Mouse (Mus musculus) cerebellum, postnatal 36 days (tissue): ENCODE results near the gene Ttc37.
A peak's percentile ranks its signal among the peaks of the same experiment; 100 is the strongest.

ENCODE experiments used
- DNase-seq, 2 experiments: peaks; one replicate each; pipeline ENCODE4 v3.0.0; 2021 to 2022; ENCODE audit warnings: mixed read lengths in 2 of 2

The Ttc37 gene

GRCm38 (mm10) chr13:76160587-76160986, 62.1 kb downstream of the Ttc37 start:
- no peak for DNase-seq

- no peak for DNase-seq
Measured at GRCm38 (mm10) chr13:76174297-76174696, 75.8 kb downstream of the Ttc37 start.

DNA sequence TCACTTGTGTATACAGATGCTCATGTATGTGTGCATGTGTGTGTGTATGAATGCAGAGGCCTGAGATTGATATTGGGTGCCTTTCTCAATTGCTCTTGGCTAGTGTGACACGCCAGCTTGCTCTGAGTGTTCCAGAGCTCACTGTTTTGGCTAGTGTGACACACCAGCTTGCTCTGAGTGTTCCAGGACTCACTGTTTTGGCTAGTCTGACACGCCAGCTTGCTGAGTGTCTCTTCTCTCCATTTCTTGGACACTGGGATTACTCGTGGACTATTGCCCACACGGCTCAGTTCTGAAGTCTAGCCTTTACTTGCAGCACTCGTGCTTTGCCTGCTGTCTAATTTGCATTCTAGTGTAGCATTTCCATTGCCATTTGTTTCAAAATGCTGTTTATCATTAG, 80.2 kb downstream of the Ttc37 start:
- peak; percentile 33 to 48 for DNase-seq

DNA sequence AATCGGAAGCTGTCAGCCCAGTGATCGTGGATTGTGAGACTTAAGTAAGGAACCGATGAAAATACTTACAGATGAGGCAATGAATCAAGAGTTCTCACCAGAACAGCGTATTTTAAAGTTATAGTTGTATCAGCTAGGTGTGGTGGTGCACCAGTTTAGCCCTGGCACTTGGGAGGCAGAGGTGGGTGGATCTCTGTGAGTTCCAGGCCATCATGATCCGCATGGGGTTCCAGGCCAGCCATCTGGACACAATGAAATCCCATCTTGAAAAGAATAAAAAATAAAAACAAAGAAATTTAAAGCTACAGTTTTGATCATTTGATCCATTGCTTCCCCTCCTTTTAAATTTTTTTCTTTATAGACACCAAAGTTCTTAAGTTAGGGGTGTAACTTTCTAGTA, 89.1 kb downstream of the Ttc37 start:
- peak in 1 of 2 experiments; percentile 49 for DNase-seq

- peak; percentile 67 to 73 for DNase-seq
Measured at GRCm38 (mm10) chr13:76189190-76189589, 90.7 kb downstream of the Ttc37 start.

- peak in 1 of 2 experiments; percentile 33 for DNase-seq
Measured at GRCm38 (mm10) chr13:76190273-76190672, 91.7 kb downstream of the Ttc37 start.

DNA sequence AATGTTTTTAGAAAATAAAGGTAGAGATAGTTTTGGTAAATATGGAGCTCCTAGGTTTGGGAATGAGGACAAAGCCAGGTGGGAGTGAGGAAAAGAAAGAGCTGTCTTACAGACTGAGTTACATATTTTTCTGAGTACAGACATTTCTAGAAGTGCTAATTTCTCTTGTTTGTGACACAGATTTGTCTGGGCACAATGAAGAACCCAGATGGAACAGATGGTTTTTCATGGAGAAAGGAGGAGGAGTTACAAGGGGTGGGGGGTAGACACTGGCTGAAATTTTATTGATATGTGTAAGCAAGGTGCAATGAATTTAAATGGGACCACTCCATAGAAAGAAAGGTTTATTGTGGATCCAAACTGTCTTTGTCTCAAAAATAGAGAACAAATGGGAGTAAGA, 96.4 kb downstream of the Ttc37 start:
- DNase-seq = no peak

- no peak for DNase-seq
Measured at GRCm38 (mm10) chr13:76195431-76196138, 97.1 kb downstream of the Ttc37 start.

DNA sequence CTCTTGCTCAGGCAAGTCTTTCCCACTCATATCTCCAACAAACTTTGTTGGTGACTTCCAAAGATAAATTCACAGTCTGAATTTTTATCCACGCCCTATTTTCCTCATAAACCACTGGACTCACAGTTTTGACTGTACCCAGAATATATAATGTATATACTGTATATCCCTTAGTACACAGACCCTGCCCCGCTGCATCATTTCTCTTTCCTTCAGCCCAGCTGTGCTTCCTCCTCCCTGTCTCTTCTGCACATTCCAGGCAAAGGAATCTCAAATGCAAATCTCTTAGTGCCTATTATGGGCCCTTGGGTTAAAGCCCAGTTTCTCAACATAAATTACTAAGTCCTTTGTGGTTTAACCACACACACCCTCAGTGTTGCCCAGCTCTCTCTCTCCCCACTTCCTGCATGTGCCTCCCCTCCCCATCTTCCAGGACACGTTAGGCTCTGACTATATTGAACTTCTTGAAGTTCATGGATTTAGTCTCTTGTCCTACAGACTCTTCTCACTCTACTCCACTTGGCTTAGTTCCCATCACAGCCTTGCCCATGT, 98.8 kb downstream of the Ttc37 start:
- DNase-seq = no peak

GRCm38 (mm10) chr13:76199943-76200342, 101.4 kb downstream of the Ttc37 start:
- DNase-seq = no peak

GRCm38 (mm10) chr13:76214928-76215327, 116.4 kb downstream of the Ttc37 start:
- no peak for DNase-seq

- peak in 1 of 2 experiments; percentile 56 for DNase-seq
Measured at GRCm38 (mm10) chr13:76215397-76215796, 116.9 kb downstream of the Ttc37 start.
